Mouse (Mus musculus): ENCODE data around the gene Sec31a.
A peak's percentile ranks its signal among the peaks of the same experiment; 100 is the strongest.

Sec31a gene

DNA sequence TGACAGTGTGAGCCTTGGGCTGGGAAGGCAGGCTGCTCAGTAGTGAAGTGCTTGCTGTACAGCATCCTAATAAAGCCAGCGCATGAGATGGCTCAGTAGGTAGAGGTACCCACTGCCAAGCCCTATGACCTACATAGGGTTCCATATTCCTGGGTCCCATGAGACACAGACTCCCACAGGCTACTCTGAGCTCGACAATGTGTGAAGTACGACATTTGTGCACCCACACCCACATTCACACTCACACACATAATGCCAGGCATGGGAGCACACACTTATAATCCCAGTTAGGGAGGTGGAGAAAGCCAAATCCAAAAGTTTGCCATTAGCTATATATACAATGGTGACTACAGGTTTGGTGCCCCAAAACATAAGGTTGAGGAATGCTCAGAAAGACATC, 19.3 kb downstream of the Sec31a start:
- no peak for DNase-seq

DNA sequence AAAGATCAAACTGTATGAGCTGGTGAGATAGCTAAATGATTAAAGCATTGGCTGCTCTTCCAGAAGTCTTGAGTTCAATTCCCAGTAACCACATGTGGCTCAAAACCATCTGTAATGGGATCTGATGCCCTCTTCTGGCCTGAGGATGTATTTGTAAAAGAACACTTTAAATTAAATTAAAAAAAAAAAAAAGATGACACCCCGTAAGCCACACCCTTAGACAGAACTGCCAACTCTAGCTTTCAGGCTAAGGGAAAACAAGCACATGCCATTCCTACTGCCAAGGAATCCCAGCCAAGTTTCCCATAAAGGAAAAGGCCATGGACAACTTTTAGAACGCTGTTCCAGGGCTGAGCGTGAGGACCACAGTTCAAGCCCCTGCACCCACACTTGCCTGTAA, 22.4 kb downstream of the Sec31a start:
- no peak for DNase-seq

DNA sequence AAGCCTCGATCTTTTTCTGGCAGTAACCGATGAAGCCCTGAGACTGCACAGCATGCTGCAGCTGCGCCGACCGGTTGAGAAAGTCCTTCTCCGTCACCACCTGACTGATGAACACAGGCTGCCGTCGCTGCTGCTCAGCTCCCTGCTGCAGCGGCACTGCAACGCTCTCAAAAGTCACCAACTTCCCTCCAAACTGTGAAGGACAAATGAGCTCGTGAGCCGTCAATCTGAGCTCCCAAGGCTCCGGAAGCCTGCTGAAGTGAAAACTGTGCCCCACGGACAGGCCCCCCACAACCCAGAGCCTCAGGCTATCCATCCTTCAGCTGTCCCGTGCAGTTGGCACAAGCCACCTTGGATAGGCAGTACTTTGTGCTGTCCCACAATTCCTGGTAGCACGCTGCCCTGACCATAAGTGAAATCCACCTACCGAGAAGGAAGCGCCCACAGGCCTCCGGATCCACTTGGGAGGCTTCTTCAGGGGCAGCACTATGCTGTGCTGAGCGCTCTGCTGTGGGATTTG, 23.5 kb downstream of the Sec31a start:
- DNase-seq = no peak

DNA sequence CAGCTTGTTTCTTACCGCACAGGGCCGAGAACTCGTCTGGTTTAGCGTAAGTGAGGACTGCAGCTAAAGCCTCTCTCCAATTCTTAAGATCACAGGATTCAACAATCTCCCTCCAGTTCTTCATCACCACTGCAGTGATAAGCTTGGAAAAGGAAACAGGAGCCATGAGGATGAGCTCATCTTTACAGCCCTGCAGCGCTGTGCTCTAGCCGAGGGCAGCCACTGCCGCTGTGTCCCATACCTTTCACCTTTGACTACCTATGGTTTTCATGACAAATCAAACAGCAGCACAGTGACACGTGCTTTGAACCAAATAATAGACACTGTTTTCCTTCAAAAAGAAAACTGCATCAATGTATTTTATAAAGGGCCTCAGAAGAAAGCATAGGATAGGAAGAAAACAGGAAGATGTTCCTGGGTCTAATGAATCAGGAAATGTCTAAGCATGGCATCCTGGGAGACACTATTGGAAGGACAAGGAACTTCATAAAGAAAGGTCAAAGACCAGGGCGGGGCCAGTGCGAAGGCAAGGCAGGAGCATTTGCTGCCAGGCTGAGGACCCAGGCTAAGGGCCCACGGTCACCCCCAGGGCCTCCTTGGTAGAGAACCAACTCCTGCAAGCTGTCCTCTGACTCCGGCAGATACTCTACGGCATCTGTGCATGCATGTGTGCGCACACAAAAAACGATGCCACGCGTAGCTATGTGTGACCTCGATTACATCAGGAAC, 32.1 kb downstream of the Sec31a start:
- DNase-seq = no peak

DNA sequence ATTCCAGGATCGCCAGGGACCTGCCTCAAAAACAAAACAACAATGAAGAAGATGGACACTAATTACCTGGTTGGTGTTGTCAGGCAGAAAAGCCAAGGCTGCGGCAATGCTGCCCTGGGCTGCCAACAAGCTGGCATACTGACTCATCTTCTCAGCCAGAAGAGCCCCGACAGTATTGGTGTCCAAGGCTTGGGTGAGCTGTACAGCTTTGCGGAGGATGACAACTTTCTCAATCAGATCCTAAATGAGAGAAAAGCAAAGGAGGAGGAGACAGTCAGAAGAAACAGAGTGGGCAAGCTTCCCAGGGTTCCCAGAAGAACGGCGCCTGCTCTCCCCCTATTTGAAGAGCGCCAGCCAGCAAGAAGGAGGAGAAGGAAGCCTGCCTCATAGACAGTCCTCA, 34.9 kb downstream of the Sec31a start:
- DNase-seq = peak; percentile 32

DNA sequence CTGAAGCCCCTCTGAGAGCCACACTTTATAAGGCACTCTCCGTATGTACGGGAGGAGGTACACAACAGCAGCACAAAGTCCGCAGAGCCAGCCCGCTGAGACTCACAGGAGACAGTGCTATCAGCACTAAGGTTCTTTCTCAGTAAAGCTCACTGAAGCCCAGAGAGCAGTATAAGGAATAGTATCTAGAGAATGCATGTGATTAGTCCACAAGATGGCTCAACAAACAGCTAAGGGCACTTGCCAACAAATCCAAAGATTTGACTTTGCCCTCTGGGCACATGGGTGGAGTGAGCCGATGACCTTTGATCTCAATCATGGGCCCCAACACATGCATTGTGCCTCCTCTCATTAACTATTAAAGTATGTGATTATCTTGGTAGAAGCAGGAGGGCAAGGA, 35.8 kb downstream of the Sec31a start:
- DNase-seq = no peak

DNA sequence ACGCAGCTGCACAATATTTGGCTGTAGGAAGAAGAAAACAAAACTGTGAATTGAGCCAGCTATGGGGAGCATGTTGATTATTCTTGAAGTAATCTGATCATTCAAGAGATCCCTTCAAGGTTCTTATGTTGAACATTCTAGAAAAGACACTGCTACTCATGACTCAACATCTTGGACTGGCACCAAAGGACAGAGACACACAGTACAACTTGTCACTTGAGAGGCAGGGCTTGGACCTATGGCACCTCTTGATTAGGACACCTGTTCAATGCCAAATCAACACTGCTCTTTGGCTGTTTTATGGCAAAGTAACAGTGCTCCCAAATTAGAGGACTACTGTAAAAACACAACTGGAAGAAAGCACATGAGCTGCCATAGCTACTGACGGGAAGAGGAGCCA, 37.1 kb downstream of the Sec31a start:
- no peak for DNase-seq

DNA sequence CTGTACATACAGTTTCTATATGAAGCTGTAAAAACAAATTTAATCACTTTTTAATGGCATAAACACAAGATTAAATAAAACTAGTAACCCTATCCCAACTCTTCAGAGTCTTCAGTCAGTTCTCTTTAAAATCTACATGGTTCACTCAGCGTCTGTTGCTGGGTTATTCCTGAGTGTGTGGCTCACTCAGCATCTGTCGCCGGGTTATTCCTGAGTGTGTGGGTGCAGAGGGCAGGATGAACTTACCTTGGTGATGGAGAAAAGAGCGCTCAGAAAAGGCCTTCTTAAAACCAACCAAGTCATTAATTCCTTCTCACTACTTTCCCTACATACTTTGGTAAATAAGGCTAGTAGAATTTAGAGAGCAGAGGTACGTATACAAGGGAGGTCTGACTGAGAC, 37.8 kb downstream of the Sec31a start:
- no peak for DNase-seq

DNA sequence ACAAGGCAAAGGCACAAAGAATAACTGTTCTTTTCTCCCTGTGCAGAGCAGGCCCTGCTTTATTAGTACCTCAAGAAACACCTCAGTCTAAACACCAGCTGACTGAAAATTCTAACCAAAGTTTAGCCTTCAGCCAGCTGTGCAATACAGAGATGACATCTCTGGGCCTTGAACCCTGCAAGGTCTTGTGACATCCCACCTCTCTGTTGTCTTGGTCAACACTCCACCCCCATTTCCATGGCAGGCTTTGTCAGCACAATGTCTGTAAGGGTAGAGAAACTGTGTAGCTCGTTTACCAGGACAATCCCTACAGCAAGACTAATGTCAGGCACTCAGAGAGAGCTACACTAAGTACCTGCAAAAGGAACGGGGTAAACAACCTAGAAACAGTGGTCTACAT, 38.7 kb downstream of the Sec31a start:
- DNase-seq = no peak

DNA sequence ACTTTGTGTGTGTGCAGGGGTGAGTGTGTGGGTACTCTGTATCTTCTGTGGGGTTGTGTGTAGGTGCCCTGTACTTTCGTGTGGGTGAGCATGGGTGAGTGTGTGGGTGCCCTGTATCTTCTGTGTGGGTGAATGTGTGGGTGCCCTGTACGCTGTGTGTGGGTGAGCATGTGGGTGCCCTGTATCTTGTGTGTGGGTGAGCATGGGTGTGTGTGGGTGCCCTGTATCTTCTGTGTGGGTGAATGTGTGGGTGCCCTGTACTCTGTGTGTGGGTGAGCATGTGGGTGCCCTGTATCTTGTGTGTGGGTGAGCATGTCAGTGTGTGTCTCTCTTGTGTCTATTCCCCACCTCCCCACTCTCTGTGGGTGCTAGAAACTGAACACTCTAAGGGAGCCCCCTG, 41.3 kb downstream of the Sec31a start:
- DNase-seq = no peak

DNA sequence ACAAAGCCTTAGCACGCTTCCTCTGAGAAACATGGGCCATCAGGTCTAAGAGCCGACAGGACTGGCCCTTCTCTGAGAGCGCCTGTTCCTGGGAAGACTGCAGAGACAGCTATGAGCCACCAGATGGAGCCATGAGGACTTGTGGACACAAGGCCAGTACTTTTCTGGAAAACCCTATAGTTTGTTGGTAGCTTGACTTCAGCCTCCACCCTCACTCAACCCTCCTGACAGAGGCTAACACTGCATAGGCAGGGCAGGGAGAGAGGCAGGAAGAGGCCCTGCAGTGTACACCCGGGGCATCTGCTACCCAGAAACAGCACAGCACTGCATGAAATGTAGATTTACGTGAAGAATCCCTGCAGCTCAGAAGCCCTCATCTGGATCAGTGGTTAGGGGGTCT, 42.1 kb downstream of the Sec31a start:
- peak; percentile 42 for DNase-seq

DNA sequence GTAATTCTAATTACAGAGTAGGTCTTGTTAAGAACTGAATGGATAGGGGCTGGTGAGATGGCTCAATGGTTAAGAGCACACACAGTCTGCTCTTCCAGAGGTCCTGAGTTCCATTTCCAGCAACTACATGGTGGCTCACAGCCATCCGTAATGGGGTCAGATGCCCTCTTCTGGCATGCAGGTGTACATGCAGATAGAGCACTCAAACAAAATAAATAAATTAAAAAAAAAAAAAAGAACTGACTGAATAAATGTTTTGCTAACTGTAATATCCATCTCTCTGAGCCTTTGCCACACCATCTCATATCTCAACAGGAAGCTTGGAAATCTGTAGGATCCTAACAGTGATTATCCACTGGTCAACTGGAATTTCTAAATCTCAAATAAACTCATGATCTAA, 45.1 kb downstream of the Sec31a start:
- no peak for DNase-seq

DNA sequence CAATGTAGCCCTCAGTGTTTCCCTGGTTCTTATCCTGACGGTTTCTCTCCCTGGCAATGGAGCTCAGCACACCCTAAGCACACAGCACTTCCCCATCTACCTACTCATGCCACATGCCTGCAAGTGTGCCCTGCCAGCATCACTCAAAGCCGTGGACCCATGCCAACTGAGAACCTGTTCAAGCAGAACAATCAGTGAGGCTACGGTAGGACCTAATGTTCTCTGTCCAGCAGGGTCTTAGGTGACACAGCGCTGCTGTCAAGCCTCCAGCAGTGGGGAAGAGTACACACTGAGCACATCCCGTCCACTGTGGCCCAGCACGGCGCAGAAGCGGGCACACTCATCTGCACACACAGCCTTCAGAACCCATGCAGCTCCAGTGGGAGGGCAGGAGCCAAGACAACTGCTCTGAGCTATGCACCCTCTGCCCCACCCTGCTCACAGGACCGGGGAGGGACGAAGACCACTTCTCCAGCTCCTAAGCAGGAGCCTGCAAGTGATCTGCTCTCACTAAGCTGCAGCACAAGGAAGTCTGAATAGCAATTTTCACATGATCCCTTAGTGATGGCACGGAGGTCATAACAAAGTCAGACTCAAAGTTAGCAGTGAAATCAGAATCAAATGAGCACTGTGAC, 46.1 kb downstream of the Sec31a start:
- peak; percentile 33 for DNase-seq

DNA sequence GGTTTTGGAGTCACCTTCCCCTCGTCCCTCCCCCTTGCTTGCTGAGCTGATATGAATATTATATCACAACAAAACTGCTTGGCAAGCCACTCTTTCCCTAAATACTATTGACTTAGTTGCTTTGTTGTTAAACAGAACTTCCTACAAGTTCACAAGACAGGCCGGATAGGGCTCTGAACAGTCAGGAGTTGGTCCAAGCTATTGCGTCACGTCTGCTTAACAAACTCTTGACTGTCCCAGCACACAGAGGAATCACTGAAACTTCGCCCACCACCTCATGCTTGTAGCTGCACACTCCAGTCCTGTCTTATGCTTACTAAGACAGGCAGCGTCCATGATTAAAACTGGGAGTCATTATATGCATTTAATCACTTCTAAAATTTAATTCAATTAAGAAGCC, 46.9 kb downstream of the Sec31a start:
- no peak for DNase-seq

DNA sequence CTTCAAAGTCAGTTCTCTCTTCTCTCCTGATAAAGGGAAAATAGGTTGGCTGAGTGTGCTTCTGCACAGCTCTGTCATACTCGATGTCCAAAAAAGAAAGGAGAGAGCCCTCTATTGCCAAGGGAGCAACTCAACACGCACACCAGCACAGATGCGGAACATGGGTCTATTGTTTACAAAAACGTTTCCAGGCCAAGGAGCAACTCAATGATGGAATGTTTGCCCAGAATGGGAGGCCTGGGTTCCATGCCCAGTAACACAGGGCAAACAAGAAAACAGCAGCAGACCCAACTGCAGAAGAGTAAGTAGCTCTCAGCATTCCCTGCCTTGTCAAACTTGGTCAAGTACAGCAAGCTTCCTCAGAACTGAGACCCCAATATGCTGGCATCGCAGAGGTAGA, 47.5 kb downstream of the Sec31a start:
- no peak for DNase-seq

DNA sequence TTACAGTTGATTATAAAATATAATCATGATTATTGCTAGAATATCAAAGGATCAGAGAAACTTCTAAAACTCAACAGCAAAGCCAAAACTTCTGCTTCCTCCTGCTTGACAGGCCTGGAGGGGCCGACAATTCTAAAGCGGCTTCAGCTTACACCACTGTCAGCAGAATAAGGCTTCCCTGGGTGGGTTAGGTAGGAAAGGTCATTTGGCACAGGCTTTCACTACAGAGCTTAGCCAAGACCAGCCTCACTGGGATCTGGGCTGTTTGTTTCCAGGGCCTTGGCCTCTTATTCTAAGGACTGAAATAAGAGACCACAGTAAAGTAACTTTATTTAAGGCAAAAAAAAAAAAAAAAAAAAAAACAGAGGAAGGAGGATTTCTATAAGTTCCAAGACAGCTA, 49.0 kb downstream of the Sec31a start:
- no peak for DNase-seq

DNA sequence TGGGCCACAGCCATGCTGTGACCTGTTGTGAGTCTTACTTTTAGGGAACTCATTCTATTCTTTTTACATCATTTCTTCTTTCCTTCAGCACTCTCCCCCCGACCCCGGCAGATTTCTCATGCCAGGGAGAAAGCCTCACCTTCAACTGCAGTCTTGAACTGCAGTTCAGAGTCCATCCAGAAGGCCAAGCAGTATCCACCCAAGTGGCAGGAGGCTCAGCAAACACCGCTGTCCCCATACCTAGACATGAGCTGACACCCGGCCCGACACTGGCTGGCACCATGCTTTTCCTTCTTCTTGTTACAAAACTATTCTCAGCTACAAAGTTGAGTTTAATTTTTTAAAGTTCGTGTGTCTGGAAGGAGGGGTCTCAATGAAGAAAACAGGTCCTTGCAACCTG, 55.7 kb downstream of the Sec31a start:
- DNase-seq = no peak

DNA sequence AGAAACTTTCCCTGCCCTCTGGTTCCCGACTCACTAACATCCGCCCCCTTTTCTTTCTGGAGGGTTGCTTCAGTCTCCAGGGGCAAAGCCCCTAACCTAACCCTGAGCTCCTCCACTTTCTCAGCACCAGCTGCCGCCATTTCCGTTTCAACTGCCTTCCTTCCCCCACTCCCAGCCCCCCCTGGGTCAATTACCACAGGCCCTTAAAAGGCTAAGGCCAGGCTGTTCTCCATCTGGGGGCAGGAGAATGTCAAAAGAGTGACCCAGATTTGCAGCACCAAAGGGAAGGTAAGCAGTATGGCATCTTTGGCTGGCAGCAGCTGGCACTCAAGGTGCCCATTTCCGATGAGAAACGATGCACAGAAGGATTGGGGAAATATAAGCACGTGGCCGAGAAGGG, 57.7 kb downstream of the Sec31a start:
- no peak for DNase-seq

DNA sequence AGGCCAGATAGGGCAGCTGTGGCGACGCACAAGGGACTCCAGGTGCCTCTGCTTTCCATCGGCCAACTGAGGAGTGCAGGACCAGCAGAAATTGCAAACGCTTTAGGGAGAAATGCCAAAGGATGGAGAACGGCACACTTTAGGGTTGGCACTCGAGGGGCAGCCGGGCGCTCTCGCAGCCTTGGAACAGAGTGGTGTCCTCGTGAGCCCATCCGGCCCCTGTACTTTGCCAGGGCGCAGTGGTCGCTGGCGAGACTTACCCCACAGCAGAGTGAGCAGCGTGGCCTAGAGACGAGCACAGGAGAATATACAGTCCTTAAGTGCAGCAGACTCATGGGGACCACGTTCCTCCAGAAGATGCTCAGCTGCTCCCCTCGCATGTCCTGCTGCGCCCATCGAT, 61.4 kb downstream of the Sec31a start:
- DNase-seq = no peak

DNA sequence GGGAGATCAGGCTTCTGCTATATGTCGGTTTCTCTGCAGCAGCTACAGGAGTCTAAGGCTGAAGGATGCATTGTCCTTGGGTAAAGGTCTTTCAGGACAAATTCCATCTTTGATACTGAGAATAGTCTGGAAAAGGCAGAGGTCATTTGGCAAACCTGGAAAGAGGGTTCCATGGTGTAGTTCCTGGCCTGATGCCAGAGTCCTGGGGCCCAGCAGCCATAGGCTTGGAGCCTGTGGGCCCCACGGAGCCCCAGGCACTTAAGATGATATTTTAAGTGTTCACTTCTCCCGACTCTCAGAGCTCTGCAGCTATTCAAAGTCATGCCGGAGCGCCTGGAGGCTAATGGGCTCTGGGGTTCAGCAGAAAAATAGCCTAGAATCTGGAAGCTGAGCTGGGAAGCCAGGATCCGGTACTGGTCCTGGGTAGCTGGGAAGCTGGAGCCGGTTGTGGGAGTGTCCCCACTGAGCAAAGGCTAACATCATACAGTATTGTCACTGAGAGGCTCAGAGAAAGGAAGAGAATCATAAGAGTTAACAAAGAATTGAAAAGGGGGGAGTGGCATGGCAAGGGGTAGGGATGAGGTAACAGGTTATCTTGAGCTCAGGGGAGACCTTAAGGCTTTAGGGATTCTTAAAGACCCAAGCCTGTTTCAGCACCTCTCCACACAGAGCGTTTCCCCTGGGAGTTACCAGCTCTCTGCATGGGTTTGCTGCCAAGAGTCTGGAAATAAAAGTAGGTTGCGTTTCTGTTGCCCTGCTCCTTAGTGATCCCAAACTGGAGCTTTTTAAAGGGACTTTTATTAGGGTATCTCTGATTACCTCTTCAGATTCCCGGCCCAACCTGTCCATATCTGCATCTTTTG, 62.8 kb downstream of the Sec31a start:
- DNase-seq = no peak

DNA sequence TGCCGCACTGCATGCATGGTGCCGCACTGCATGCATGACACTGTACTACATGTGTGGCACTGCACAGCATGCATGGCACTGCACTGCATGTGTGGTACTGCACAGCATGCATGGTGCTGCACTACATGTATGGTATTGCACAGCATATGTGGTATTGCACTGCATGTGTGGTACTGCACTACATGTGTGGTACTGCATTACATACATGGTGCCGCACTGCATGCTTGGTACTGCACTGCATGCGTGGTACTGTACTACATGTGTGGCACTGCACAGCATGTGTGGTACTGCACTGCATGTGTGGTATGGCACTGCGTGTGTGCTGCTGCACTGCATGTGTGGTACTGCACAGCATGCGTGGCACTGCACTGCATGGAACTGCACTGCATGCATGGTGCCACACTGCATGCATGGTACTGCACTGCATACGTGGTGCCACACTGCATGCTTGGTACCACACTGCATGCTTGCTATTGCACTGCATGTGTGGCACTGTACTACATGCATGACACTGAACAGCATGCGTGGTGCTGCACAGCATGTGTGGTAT, 65.1 kb downstream of the Sec31a start:
- no peak for DNase-seq

DNA sequence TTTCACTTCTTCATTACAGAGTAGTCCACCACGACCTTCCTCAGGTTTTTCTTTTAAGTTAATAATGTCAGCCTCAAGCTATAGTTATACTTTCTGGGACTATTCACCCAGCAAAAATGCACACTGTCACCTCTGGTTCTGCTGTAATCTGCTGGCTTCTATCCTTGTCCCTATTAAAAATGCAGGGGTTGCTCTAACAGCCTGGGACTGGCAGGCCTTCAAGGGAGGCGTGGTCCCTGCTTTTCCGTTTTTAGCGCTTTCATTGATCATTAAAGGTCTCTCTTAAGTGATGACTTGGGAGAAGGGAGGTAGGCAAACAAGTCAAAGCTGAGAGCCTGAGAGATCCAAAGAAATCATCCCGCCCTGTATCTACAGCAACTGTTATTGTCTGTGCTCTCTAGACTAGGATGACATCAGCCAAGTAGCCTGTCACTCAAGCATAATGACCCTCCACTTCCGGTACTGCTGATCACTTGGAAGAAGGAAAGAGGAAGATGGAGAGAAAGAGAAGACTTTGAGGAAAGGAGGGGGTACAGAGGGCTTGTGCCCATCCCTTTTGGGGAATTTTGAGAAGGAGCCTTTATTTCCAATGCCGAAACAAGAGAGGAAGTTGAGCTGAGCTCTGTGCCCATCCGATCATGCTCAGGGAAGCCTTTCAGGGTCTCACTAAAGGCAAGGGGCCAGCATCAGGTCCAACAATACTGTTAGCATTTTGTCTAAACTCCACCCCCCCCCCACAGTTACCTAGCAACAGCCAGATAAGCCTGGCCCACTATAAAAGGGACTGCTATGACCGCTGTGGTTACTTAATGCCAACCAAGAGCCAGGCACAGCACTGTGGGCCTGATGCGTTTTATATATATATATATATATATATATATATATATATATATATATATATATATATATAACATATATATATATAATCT, 66.5 kb downstream of the Sec31a start:
- no peak for DNase-seq
